Mouse (Mus musculus): Measurements from ENCODE around the gene Hist1h3c. TPM values are rescaled to one million over a fixed set of nuclear protein-coding genes. Genes with fewer than 3 reads are reported as not detected.

Gene Hist1h3c
- polyA plus RNA-seq, 1 experiment from 2014 or later: 0.27 TPM

DNA sequence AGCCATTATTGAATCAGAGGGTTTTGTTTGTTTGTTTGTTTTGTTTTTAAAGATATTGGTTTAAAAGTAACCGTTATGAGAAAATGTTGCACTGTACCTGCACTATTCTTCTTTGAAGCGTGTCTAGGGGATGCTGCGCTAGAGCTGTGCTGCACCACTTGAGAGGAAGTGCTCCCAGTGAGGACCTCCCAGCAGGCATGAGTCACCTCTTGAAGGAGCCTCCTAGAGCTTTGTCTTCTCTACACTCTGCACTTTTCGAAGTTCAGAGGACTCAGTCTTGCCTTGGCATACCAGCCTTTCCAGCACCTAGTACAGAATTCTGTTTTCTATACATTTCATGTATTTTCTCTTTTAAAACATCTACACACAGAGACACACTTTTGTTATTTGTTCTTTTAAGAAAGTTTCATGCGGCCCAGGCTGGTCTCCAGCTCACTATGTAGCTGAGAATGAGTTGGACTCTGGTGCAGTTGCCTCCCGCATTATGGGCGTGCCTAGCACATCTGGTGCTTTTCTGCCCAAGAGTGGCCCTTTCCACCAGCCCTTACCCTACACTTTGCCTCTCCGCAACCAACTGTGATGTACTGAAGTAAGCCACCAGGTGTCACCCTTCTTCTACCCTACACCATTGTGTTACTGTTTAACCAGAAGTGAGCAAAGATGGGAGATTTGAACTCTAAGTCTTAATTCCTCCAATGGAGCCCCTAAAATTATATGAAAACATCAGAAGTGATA, 44.4 kb downstream of the Hist1h3c start:
- Histone ChIP-seq H3K4me2 (replicated peaks; ENCODE audit: low read depth, low read length) (no peak overlapping the region), H3K9me3 (ENCODE audit: low read length) (no peaks in the 10 kb centered on the region), H3K4me3 (ENCODE audit: low read depth, low read length) (no peak overlapping the region), H3K36me3 (ENCODE audit: insufficient read depth, low read length) (no peaks in the 10 kb centered on the region), H3K27ac (ENCODE audit: low read length) (no peak overlapping the region), H3K27me3 (replicated peaks; ENCODE audit: insufficient read depth, low read length) (no peaks in the 10 kb centered on the region), H3K4me1 (ENCODE audit: insufficient read depth, low read depth, low read length) (no peaks in the 10 kb centered on the region), H3K9ac (replicated peaks; ENCODE audit: low read depth) (no peak overlapping the region)
- peak; percentile 94 for TF ChIP-seq CTCF (IDR thresholded peaks at IDR 0.05)
- TF ChIP-seq EP300 (IDR thresholded peaks at IDR 0.05): no peak
- DNase-seq (ENCODE audit: low spot score) (peak; percentile 91), ATAC-seq (peak; percentile 60)
- 12% methylated on average over 8 of the region's 8 CpGs for WGBS

GRCm38 (mm10) chr13:23699767-23700166, 45.6 kb downstream of the Hist1h3c start:
- H3K27me3 ChIP-seq (replicated peaks; ENCODE audit: insufficient read depth, low read length): no peaks in the 10 kb centered on the region

DNA sequence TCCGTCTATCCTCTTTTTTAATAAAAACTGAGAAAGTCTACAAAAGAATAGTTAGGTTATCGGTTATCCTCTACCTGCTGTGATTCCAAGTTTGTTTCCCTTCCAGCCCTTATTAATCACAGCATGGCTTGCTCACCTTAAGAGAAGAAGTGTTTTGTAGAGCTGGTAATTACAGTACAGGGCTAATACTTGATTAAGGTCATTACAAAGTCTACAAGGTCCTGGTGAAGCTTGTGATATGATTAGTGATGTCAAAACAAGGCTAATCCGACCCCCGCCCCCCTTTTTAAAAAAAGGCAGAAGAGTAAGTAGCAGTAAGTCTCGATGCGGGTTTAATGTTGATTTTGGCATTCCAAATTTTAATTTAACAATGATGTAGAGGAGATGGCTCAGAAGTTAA, 46.4 kb downstream of the Hist1h3c start:
- TF ChIP-seq EP300 (IDR thresholded peaks at IDR 0.05) (no peak), CTCF (IDR thresholded peaks at IDR 0.05) (no peak)
- Histone ChIP-seq H3K27ac (ENCODE audit: low read length) (peak overlapping the region; percentile 47), H3K27me3 (replicated peaks; ENCODE audit: insufficient read depth, low read length) (no peaks in the 10 kb centered on the region), H3K4me3 (ENCODE audit: low read depth, low read length) (no peak overlapping the region), H3K36me3 (ENCODE audit: insufficient read depth, low read length) (no peaks in the 10 kb centered on the region), H3K4me1 (ENCODE audit: insufficient read depth, low read depth, low read length) (no peaks in the 10 kb centered on the region), H3K9ac (replicated peaks; ENCODE audit: low read depth) (no peak overlapping the region), H3K9me3 (ENCODE audit: low read length) (no peaks in the 10 kb centered on the region), H3K4me2 (replicated peaks; ENCODE audit: low read depth, low read length) (no peak overlapping the region)
- DNase-seq (ENCODE audit: low spot score) (no peak), ATAC-seq (no peak)
- WGBS: 54% methylated on average over 6 of the region's 6 CpGs

More at GRCm38 (mm10) chr13:23699767-23700166, 45.6 kb downstream of the Hist1h3c start:
- Histone ChIP-seq H3K4me2 (replicated peaks; ENCODE audit: low read depth, low read length) (no peak overlapping the region), H3K9me3 (ENCODE audit: low read length) (no peaks in the 10 kb centered on the region), H3K27ac (ENCODE audit: low read length) (no peak overlapping the region), H3K4me1 (ENCODE audit: insufficient read depth, low read depth, low read length) (no peaks in the 10 kb centered on the region), H3K4me3 (ENCODE audit: low read depth, low read length) (no peak overlapping the region), H3K9ac (replicated peaks; ENCODE audit: low read depth) (no peak overlapping the region), H3K36me3 (ENCODE audit: insufficient read depth, low read length) (no peaks in the 10 kb centered on the region)
- 66% methylated on average over 3 of the region's 3 CpGs for WGBS
- ATAC-seq: no peak
- no peak for TF ChIP-seq EP300 (IDR thresholded peaks at IDR 0.05)
- no peak for TF ChIP-seq CTCF (IDR thresholded peaks at IDR 0.05)
- no peak for DNase-seq (ENCODE audit: low spot score)

DNA sequence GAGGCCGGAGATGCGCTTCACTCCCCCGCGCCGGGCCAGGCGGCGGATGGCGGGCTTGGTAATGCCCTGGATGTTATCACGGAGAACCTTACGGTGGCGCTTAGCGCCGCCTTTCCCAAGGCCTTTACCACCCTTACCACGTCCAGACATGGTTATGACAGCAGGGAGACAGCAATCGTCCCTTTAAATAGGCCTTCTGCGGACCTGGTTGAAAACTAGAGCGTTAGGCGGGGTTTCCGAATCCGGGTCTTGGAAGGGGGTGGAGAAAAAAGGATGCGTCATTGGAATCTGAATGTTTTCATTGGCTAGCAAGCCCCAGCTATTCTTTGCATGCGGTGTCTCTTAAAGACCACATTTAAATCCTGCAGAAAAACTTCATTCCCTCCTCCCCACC, 47.1 kb downstream of the Hist1h3c start, which contains the start of gene Hist1h4c:
Gene Hist1h4c, minus strand, starts transcription at position 155 of the 394 bp plus-strand sequence.
- WGBS: 1% methylated on average over 21 of the region's 22 CpGs

GRCm38 (mm10) chr13:23697491-23698299, 47.7 kb downstream of the Hist1h3c start:
- peak; percentile 84 for TF ChIP-seq CTCF (IDR thresholded peaks at IDR 0.05)
- TF ChIP-seq EP300 (IDR thresholded peaks at IDR 0.05): peak; percentile 41; the same call in 1 of the 2 replicates
- ATAC-seq: peak; percentile 17

More for the DNA sequence above, 47.1 kb downstream of the Hist1h3c start, which contains the start of gene Hist1h4c:
- DNase-seq (ENCODE audit: low spot score) (peak; percentile 99), ATAC-seq (peak; percentile 94)
- Histone ChIP-seq H3K27me3 (replicated peaks; ENCODE audit: insufficient read depth, low read length) (no peaks in the 10 kb centered on the region), H3K27ac (ENCODE audit: low read length) (peak within 1 kb of the TSS; percentile 86), H3K9ac (replicated peaks; ENCODE audit: low read depth) (peak within 1 kb of the TSS; percentile 43), H3K4me2 (replicated peaks; ENCODE audit: low read depth, low read length) (peak within 1 kb of the TSS; percentile 70), H3K4me1 (ENCODE audit: insufficient read depth, low read depth, low read length) (no peaks in the 10 kb centered on the region), H3K36me3 (ENCODE audit: insufficient read depth, low read length) (no peaks in the 10 kb centered on the region), H3K9me3 (ENCODE audit: low read length) (no peaks in the 10 kb centered on the region), H3K4me3 (ENCODE audit: low read depth, low read length) (peak within 1 kb of the TSS; percentile 40)
- TF ChIP-seq CTCF (IDR thresholded peaks at IDR 0.05) (peak; percentile 38), EP300 (IDR thresholded peaks at IDR 0.05) (peak; percentile 98)

DNA sequence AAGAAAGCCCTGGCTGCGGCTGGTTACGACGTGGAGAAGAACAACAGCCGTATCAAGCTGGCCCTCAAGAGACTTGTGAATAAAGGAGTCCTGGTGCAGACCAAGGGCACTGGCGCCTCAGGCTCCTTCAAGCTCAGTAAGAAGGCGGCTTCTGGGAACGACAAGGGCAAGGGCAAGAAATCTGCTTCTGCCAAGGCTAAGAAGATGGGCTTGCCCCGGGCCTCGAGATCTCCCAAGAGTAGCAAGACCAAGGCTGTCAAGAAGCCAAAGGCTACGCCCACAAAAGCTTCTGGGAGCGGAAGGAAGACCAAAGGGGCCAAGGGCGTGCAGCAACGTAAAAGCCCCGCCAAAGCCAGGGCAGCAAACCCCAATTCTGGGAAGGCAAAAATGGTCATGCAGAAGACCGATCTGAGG, 49.3 kb downstream of the Hist1h3c start:
- no peaks in the 10 kb centered on the region for H3K36me3 ChIP-seq (ENCODE audit: insufficient read depth, low read length)
- H3K9ac ChIP-seq (replicated peaks; ENCODE audit: low read depth): no peak overlapping the region
- peak overlapping the region; percentile 29 for H3K4me2 ChIP-seq (replicated peaks; ENCODE audit: low read depth, low read length)
- no peaks in the 10 kb centered on the region for H3K9me3 ChIP-seq (ENCODE audit: low read length)
- H3K4me1 ChIP-seq (ENCODE audit: insufficient read depth, low read depth, low read length): no peaks in the 10 kb centered on the region
- no peak for ATAC-seq
- peak overlapping the region; percentile 45 for H3K27ac ChIP-seq (ENCODE audit: low read length)
- peak; percentile 57 for DNase-seq (ENCODE audit: low spot score)
- no peak overlapping the region for H3K4me3 ChIP-seq (ENCODE audit: low read depth, low read length)
- no peak for TF ChIP-seq EP300 (IDR thresholded peaks at IDR 0.05)
- no peak for TF ChIP-seq CTCF (IDR thresholded peaks at IDR 0.05)
- 42% methylated on average over 15 of the region's 15 CpGs for WGBS
- H3K27me3 ChIP-seq (replicated peaks; ENCODE audit: insufficient read depth, low read length): no peaks in the 10 kb centered on the region

More at GRCm38 (mm10) chr13:23697491-23698299, 47.7 kb downstream of the Hist1h3c start:
- Histone ChIP-seq H3K9ac (replicated peaks; ENCODE audit: low read depth) (peak overlapping the region; percentile 43), H3K27me3 (replicated peaks; ENCODE audit: insufficient read depth, low read length) (no peaks in the 10 kb centered on the region), H3K27ac (ENCODE audit: low read length) (peak overlapping the region; percentile 86), H3K36me3 (ENCODE audit: insufficient read depth, low read length) (no peaks in the 10 kb centered on the region), H3K4me2 (replicated peaks; ENCODE audit: low read depth, low read length) (peak overlapping the region; percentile 70), H3K4me1 (ENCODE audit: insufficient read depth, low read depth, low read length) (no peaks in the 10 kb centered on the region), H3K9me3 (ENCODE audit: low read length) (no peaks in the 10 kb centered on the region), H3K4me3 (ENCODE audit: low read depth, low read length) (peak overlapping the region; percentile 40)
- WGBS: under 1% methylated on average over 23 of the region's 32 CpGs
- DNase-seq (ENCODE audit: low spot score): peak; percentile 92

Data from lung, postnatal 0 days (tissue).